Mouse (Mus musculus) limb, embryonic 11.5 days (tissue): ENCODE measurements around the gene Phactr1. TPM values are rescaled to one million over a fixed set of nuclear protein-coding genes. Genes with fewer than 3 reads are reported as not detected.
A peak's percentile ranks its signal among the peaks of the same experiment; 100 is the strongest.

Source experiments
- ATAC-seq: fragments of 200-750 bp; cut with Nextera tagmentation; 2 replicates; pipeline ENCODE4 v1.8.0; 2017; ENCODE audit warnings: low read depth; ENCODE audit not compliant: insufficient number of reproducible peaks, low FRiP score, low TSS enrichment
- DNase-seq: peaks from one replicate; pipeline ENCODE4 v3.0.0-alpha.2; 2015; ENCODE audit warnings: low spot score
- H3K27ac ChIP-seq: fragments of 300-500 bp; sonication (generic); replicated peaks from 2 replicates; pipeline ENCODE4 v1.5.1; 2014; ENCODE audit warnings: low read depth, mild to moderate bottlenecking, low read length
- H3K27me3 ChIP-seq: fragments of 300-500 bp; sonication (generic); 2 replicates; pipeline ENCODE4 v1.6.1; 2014; ENCODE audit warnings: mild to moderate bottlenecking, low read length, mixed read lengths; ENCODE audit not compliant: control insufficient read depth, insufficient read depth
- H3K36me3 ChIP-seq: fragments of 300-500 bp; sonication (generic); 2 replicates; pipeline ENCODE4 v1.6.1; 2014; ENCODE audit warnings: mild to moderate bottlenecking, low read length, moderate library complexity, mixed read lengths; ENCODE audit not compliant: control insufficient read depth, insufficient read depth
- H3K4me1 ChIP-seq: fragments of 300-500 bp; sonication (generic); 2 replicates; pipeline ENCODE4 v1.6.1; 2014; ENCODE audit warnings: low read length, mixed read lengths; ENCODE audit not compliant: control insufficient read depth, insufficient read depth
- H3K4me2 ChIP-seq: fragments of 300-500 bp; sonication (generic); 2 replicates; pipeline ENCODE4 v1.6.1; 2014; ENCODE audit warnings: low read depth, mild to moderate bottlenecking, moderate library complexity; ENCODE audit not compliant: severe bottlenecking
- H3K4me3 ChIP-seq: fragments of 300-500 bp; sonication (generic); 2 replicates; pipeline ENCODE4 v1.5.1; 2014; ENCODE audit warnings: low read depth, low read length
- H3K9ac ChIP-seq: fragments of 300-500 bp; sonication (generic); 2 replicates; pipeline ENCODE4 v1.6.1; 2014; ENCODE audit warnings: mild to moderate bottlenecking, low read length
- H3K9me3 ChIP-seq: fragments of 300-500 bp; sonication (generic); 2 replicates; pipeline ENCODE4 v1.6.1; 2016; ENCODE audit warnings: low read length; ENCODE audit not compliant: control insufficient read depth
- WGBS: fragments of 180-500 bp; shearing (Covaris S2); extraction: QIAGEN DNeasy Blood & Tissue Kit; methylation state at CpG from one replicate; pipeline ENCODE4 v1.1.7; 2014; 5-methylcytosine and 5-hydroxymethylcytosine counted together
- polyA plus RNA-seq: library from polyadenylated mRNA; unstranded; fragments of >200 nt; fragmentation: Nextera tagmentation; extraction: Ambion mirVana; gene quantifications from 2 replicates; pipeline ENCODE4 v1.2.1, GENCODE M21; 2014

The Phactr1 gene
- polyA plus RNA-seq, 1 experiment from 2014 or later: 5.4 TPM

- ATAC-seq: no peak
- DNase-seq: no peak
- Histone ChIP-seq H3K9ac (no peak overlapping the region), H3K36me3 (no peaks in the 10 kb centered on the region), H3K27ac (no peak overlapping the region), H3K9me3 (peaks cover 3% of the 10 kb centered on the region; the same call in 1 of the 2 replicates), H3K4me3 (no peak overlapping the region), H3K4me2 (no peak overlapping the region), H3K27me3 (no peaks in the 10 kb centered on the region), H3K4me1 (no peaks in the 10 kb centered on the region)
- 83% methylated on average over 3 of the region's 3 CpGs for WGBS
Measured at GRCm38 (mm10) chr13:42994276-42994675, 313.9 kb downstream of the Phactr1 start.

DNA sequence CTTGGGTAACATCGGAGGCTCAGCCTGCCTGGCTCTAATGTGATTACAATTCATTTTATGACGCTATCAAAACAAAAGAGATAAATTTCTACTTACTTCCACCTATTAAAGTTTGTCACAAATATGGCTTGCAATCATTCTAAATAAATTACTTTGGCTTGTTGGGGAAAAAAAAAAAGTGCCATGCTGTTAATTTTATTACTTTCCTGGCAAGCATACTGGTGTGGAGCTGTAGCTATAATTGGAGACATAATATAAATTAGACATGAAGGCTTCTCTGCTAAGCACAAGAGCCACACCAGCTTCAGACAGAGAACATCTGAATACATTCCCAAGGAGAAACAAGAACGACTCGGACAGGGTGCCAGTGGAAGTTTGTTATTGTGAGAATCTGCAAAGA is 315.8 kb downstream of the Phactr1 start:
- H3K27me3 ChIP-seq: no peaks in the 10 kb centered on the region
- peaks cover 3% of the 10 kb centered on the region; the same call in 1 of the 2 replicates for H3K9me3 ChIP-seq
- H3K36me3 ChIP-seq: no peaks in the 10 kb centered on the region
- H3K9ac ChIP-seq: no peak overlapping the region
- H3K27ac ChIP-seq: no peak overlapping the region
- no peaks in the 10 kb centered on the region for H3K4me1 ChIP-seq
- no peak overlapping the region for H3K4me2 ChIP-seq
- WGBS: 46% methylated on average over 4 of the region's 4 CpGs
- H3K4me3 ChIP-seq: no peak overlapping the region
- DNase-seq (no peak), ATAC-seq (no peak)

GRCm38 (mm10) chr13:42999287-42999686 is 318.9 kb downstream of the Phactr1 start:
- Histone ChIP-seq H3K4me1 (no peaks in the 10 kb centered on the region), H3K9me3 (no peaks in the 10 kb centered on the region), H3K4me3 (no peak overlapping the region), H3K4me2 (no peak overlapping the region), H3K27me3 (no peaks in the 10 kb centered on the region), H3K36me3 (no peaks in the 10 kb centered on the region), H3K9ac (no peak overlapping the region), H3K27ac (no peak overlapping the region)
- DNase-seq: no peak
- 76% methylated on average over 3 of the region's 3 CpGs for WGBS
- no peak for ATAC-seq

DNA sequence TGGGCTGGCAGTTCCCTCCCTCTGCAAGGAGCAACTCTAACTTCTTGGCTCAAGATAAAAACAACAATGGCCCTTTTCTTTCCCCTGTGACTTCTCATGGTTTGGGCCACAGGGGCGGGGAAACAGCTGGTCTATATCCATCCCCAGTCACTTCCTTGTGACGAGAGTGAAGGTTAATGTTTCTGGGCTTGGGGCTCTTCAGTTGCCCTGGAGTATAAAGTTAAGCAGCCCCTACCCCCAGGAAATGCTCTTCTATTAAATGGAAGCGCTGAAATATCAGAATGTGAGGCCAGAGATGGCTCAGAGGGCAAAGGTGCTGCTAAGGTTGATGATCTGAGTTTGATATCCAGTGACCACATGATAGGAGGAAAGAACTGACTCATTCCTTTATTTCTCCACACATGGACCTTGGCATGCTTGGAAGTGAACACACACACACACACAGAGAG is 324.7 kb downstream of the Phactr1 start:
- H3K4me1 ChIP-seq: no peaks in the 10 kb centered on the region
- H3K36me3 ChIP-seq: no peaks in the 10 kb centered on the region
- WGBS: 33% methylated on average over 3 of the region's 3 CpGs
- no peaks in the 10 kb centered on the region for H3K9me3 ChIP-seq
- no peak for ATAC-seq
- H3K27me3 ChIP-seq: no peaks in the 10 kb centered on the region
- no peak overlapping the region; the same call in 1 of the 2 replicates for H3K27ac ChIP-seq
- DNase-seq: peak; percentile 34
- H3K4me2 ChIP-seq: no peak overlapping the region
- no peak overlapping the region for H3K9ac ChIP-seq
- no peak overlapping the region for H3K4me3 ChIP-seq

GRCm38 (mm10) chr13:43008466-43008865 is 328.0 kb downstream of the Phactr1 start:
- H3K4me2 ChIP-seq: no peak overlapping the region
- 76% methylated on average over 5 of the region's 5 CpGs for WGBS
- no peaks in the 10 kb centered on the region for H3K36me3 ChIP-seq
- no peak overlapping the region for H3K4me3 ChIP-seq
- H3K4me1 ChIP-seq: no peaks in the 10 kb centered on the region
- DNase-seq (no peak), ATAC-seq (no peak)
- no peaks in the 10 kb centered on the region for H3K9me3 ChIP-seq
- H3K9ac ChIP-seq: no peak overlapping the region
- no peaks in the 10 kb centered on the region for H3K27me3 ChIP-seq
- no peak overlapping the region for H3K27ac ChIP-seq

DNA sequence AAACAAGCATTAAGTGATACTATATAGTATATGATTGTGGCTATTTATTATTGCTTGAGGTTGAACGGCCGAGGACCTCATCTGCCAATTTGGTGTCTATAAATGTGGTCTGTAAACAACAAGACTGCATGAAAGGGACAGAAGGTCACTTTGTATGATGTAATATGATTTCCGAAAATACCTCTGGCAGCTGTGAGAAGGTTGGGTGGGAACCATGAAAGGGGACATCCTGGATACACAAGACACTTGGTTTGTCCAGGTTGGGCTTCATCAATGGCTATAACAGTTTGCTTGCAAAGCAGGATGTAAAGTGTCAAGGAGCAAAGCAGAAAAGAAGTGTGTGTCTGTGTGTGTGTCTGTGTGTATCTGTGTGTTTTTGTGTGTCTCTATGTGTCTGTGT is 329.2 kb downstream of the Phactr1 start:
- no peaks in the 10 kb centered on the region for H3K9me3 ChIP-seq
- H3K9ac ChIP-seq: no peak overlapping the region
- ATAC-seq: no peak
- H3K4me2 ChIP-seq: no peak overlapping the region
- 87% methylated on average over 3 of the region's 3 CpGs for WGBS
- H3K4me3 ChIP-seq: no peak overlapping the region
- no peak overlapping the region for H3K27ac ChIP-seq
- no peaks in the 10 kb centered on the region for H3K36me3 ChIP-seq
- no peaks in the 10 kb centered on the region for H3K4me1 ChIP-seq
- no peaks in the 10 kb centered on the region for H3K27me3 ChIP-seq
- DNase-seq: no peak

- Histone ChIP-seq H3K4me2 (no peak overlapping the region), H3K27ac (no peak overlapping the region), H3K9me3 (no peaks in the 10 kb centered on the region), H3K4me1 (no peaks in the 10 kb centered on the region), H3K9ac (no peak overlapping the region), H3K4me3 (no peak overlapping the region), H3K27me3 (no peaks in the 10 kb centered on the region), H3K36me3 (no peaks in the 10 kb centered on the region)
- DNase-seq (no peak), ATAC-seq (no peak)
- WGBS: 78% methylated on average over 3 of the region's 3 CpGs
Measured at GRCm38 (mm10) chr13:43011516-43011915, 331.1 kb downstream of the Phactr1 start.

- Histone ChIP-seq H3K27me3 (no peaks in the 10 kb centered on the region), H3K36me3 (no peaks in the 10 kb centered on the region), H3K27ac (no peak overlapping the region), H3K4me1 (no peaks in the 10 kb centered on the region), H3K4me2 (no peak overlapping the region), H3K9me3 (no peaks in the 10 kb centered on the region), H3K9ac (no peak overlapping the region), H3K4me3 (no peak overlapping the region)
- WGBS: 83% methylated on average over 4 of the region's 4 CpGs
- DNase-seq (no peak), ATAC-seq (no peak)
Measured at GRCm38 (mm10) chr13:43013984-43014383, 333.6 kb downstream of the Phactr1 start.

DNA sequence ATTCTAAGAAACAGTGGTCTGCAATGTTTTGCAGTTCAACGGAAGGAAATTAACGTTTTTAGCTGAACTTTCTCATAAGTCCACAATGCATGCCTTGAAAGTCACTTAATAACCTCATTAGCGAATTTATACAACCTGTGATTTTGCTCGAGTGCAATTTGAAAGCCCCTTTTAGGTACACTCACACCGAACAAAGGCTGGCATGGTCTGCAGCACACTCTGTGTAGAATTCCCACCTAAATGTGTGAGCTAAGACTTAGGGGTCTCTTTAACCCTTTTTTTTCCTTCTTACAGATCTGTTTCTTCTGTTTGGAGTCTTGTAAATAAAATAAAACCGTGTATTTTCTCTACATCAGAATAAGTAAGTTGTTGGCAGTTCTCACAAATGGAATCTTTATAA is 335.3 kb downstream of the Phactr1 start:
- H3K27ac ChIP-seq: no peak overlapping the region
- H3K4me1 ChIP-seq: no peaks in the 10 kb centered on the region
- no peak overlapping the region for H3K4me2 ChIP-seq
- 48% methylated on average over 6 of the region's 6 CpGs for WGBS
- DNase-seq (no peak), ATAC-seq (no peak)
- H3K4me3 ChIP-seq: no peak overlapping the region
- H3K36me3 ChIP-seq: no peaks in the 10 kb centered on the region
- H3K9ac ChIP-seq: no peak overlapping the region
- H3K9me3 ChIP-seq: no peaks in the 10 kb centered on the region
- H3K27me3 ChIP-seq: no peaks in the 10 kb centered on the region
